Mouse (Mus musculus) liver, embryonic 12.5 days (tissue): Measurements from ENCODE around the gene Ercc2. TPM values are rescaled to one million over a fixed set of nuclear protein-coding genes. Genes with fewer than 3 reads are reported as not detected.
A peak's percentile ranks its signal among the peaks of the same experiment; 100 is the strongest.

ENCODE experiments used
- ATAC-seq: fragments of 200-750 bp; cut with Nextera tagmentation; 2 replicates; pipeline ENCODE4 v1.8.0; 2017; ENCODE audit warnings: moderate number of reproducible peaks, mild to moderate bottlenecking, moderate library complexity
- H3K27ac ChIP-seq: fragments of 300-500 bp; sonication (generic); 2 replicates; pipeline ENCODE4 v1.5.1; 2016; ENCODE audit warnings: mild to moderate bottlenecking
- H3K27me3 ChIP-seq: fragments of 300-500 bp; sonication (generic); replicated peaks from 2 replicates; pipeline ENCODE4 v1.6.1; 2016; ENCODE audit warnings: mild to moderate bottlenecking, moderate library complexity
- H3K36me3 ChIP-seq: fragments of 300-500 bp; sonication (generic); 2 replicates; pipeline ENCODE4 v1.6.1; 2016; ENCODE audit warnings: mild to moderate bottlenecking, moderate library complexity
- H3K4me1 ChIP-seq: fragments of 300-500 bp; sonication (generic); 2 replicates; pipeline ENCODE4 v1.6.1; 2016
- H3K4me2 ChIP-seq: fragments of 300-500 bp; sonication (generic); 2 replicates; pipeline ENCODE4 v1.6.1; 2016; ENCODE audit warnings: mild to moderate bottlenecking, moderate library complexity
- H3K4me3 ChIP-seq: fragments of 300-500 bp; sonication (generic); 2 replicates; pipeline ENCODE4 v1.5.1; 2016; ENCODE audit warnings: mild to moderate bottlenecking, moderate library complexity
- H3K9ac ChIP-seq: fragments of 300-500 bp; sonication (generic); 2 replicates; pipeline ENCODE4 v1.6.1; 2016; ENCODE audit warnings: mild to moderate bottlenecking, moderate library complexity
- H3K9me3 ChIP-seq: fragments of 300-500 bp; sonication (generic); replicated peaks from 2 replicates; pipeline ENCODE4 v1.6.1; 2016; ENCODE audit warnings: mild to moderate bottlenecking, moderate library complexity
- WGBS: fragments of 180-500 bp; shearing (Covaris S2); methylation state at CpG from one replicate; pipeline ENCODE4 v1.1.7; 2016; ENCODE audit not compliant: insufficient replicate concordance; 5-methylcytosine and 5-hydroxymethylcytosine counted together
- polyA plus RNA-seq: library from polyadenylated mRNA; unstranded; fragments of >200 nt; fragmentation: Nextera tagmentation; extraction: Ambion mirVana; gene quantifications from 2 replicates; pipeline ENCODE4 v1.2.1, GENCODE M21; 2016

Gene Ercc2
- polyA plus RNA-seq = 9.9 and 10.9 TPM in 2 replicates

DNA sequence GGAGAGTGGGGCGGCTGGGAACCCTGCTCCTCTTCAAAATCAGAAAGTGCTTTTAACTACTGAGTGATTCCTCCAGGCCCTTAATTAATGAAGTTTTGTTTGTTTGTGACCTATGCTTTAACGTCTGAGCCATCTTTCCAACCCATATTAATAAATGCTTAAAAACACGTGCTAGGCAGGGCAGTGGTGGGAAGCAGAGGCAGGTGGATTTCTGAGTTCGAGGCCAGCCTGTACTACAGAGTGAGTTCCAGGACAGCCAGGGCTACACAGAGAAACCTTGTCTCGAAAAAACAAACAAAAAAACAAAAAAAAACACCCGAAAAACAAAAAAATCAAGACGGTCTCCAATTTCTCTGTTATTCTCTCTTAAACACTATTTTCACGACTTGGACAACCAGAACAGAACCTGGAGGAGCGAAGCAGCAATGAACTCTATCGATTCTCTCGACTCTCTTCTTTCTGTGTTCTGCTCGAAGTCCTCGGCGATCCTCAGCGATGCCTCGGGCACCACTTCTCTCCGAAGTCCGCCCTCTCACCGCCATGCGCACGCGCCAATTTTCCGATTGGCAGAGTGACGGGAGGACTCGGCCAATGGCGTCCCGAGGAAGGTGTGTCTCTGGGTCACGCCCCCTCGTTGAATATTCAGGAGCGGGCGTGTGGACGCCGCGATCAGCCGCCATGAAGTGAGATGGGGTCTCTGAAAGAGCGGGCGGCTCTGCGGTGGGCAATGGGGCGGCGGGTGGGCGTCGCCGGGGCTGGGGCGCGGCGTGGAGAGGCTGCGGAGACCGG, at the start of gene Ercc2:
Gene Ercc2 (plus strand): TSS at position 634 of the 789 bp plus-strand sequence.
- ATAC-seq = peak; percentile 96
- H3K4me3 ChIP-seq = peak within 1 kb of the TSS; percentile 82
- H3K4me2 ChIP-seq = peak within 1 kb of the TSS; percentile 93
- peak within 1 kb of the TSS; percentile 57 for H3K27ac ChIP-seq
- H3K27me3 ChIP-seq = no peaks in the 10 kb centered on the region
- H3K9ac ChIP-seq = peak within 1 kb of the TSS; percentile 82
- WGBS = 6% methylated on average over 45 of the region's 48 CpGs
- peaks cover 22% of the 10 kb centered on the region for H3K4me1 ChIP-seq
- no peaks in the 10 kb centered on the region for H3K9me3 ChIP-seq
- peaks cover 30% of the 10 kb centered on the region for H3K36me3 ChIP-seq

GRCm38 (mm10) chr7:19332709-19333352, 49.0 kb upstream of the Ercc2 start:
- Histone ChIP-seq H3K27ac (peak overlapping the region; percentile 71), H3K27me3 (peaks cover 59% of the 10 kb centered on the region), H3K9ac (peak overlapping the region; percentile 65)

GRCm38 (mm10) chr7:19335583-19335982, 46.2 kb upstream of the Ercc2 start:
- 41% methylated on average over 3 of the region's 3 CpGs for WGBS
- Histone ChIP-seq H3K4me3 (no peak overlapping the region), H3K36me3 (no peaks in the 10 kb centered on the region), H3K4me1 (peaks cover 29% of the 10 kb centered on the region), H3K9me3 (no peaks in the 10 kb centered on the region), H3K9ac (no peak overlapping the region), H3K27ac (no peak overlapping the region), H3K27me3 (peaks cover 65% of the 10 kb centered on the region), H3K4me2 (no peak overlapping the region)
- no peak for ATAC-seq

More at GRCm38 (mm10) chr7:19332709-19333352, 49.0 kb upstream of the Ercc2 start:
- peak overlapping the region; percentile 60 for H3K4me3 ChIP-seq
- H3K9me3 ChIP-seq = no peaks in the 10 kb centered on the region
- H3K36me3 ChIP-seq = no peaks in the 10 kb centered on the region
- H3K4me2 ChIP-seq = peak overlapping the region; percentile 78
- peaks cover 33% of the 10 kb centered on the region for H3K4me1 ChIP-seq
- peak; percentile 63 for ATAC-seq
- WGBS = under 1% methylated on average over 52 of the region's 52 CpGs

GRCm38 (mm10) chr7:19337122-19337521, 44.7 kb upstream of the Ercc2 start:
- Histone ChIP-seq H3K27me3 (peaks cover 69% of the 10 kb centered on the region), H3K4me1 (peaks cover 37% of the 10 kb centered on the region), H3K36me3 (no peaks in the 10 kb centered on the region), H3K4me2 (no peak overlapping the region), H3K27ac (no peak overlapping the region), H3K9me3 (no peaks in the 10 kb centered on the region), H3K9ac (no peak overlapping the region), H3K4me3 (no peak overlapping the region)
- ATAC-seq = no peak
- WGBS = 49% methylated on average over 10 of the region's 10 CpGs

DNA sequence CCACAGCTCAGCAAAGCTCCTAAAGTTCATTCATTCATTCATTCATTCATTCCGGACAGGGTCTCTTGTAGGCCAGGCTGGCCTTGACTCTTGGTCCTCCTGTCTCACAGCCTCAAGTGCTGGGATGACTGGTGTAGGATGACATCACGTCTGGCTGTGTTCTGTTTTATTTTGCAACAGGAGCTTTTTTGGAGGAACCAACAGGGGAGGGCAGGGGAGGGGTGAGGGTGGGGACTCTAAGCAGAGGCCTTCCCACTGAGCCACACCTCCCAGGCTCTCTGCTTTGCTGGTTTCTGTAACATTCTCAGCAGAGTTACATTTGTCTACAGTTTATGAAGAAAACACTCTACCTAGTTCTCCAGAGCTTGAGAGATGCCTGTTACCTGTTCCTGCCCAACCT, 43.8 kb upstream of the Ercc2 start:
- no peak overlapping the region for H3K4me2 ChIP-seq
- ATAC-seq = no peak
- no peak overlapping the region for H3K4me3 ChIP-seq
- WGBS = 34% methylated on average over 2 of the region's 2 CpGs
- no peaks in the 10 kb centered on the region for H3K9me3 ChIP-seq
- H3K36me3 ChIP-seq = no peaks in the 10 kb centered on the region
- H3K4me1 ChIP-seq = peaks cover 37% of the 10 kb centered on the region
- no peak overlapping the region for H3K27ac ChIP-seq
- peaks cover 71% of the 10 kb centered on the region for H3K27me3 ChIP-seq
- no peak overlapping the region for H3K9ac ChIP-seq

DNA sequence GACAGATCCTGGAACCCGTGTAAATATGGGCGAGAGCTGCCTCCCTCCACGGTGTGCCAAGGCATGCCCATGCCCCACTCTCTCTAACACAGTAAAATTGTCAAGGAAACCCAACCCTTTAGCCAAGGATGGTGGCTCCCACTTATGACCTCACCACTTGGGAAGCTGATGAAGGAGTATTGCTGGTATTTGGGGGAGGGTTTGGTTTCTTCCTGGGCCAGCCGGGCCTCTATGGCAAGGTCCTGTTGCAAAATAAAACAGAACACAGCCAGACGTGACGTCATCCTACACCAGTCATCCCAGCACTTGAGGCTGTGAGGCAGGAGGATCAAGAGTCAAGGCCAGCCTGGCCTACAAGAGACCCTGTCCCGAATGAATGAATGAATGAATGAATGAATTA, 43.2 kb upstream of the Ercc2 start:
- Histone ChIP-seq H3K9me3 (no peaks in the 10 kb centered on the region), H3K4me2 (no peak overlapping the region), H3K27ac (no peak overlapping the region), H3K36me3 (no peaks in the 10 kb centered on the region), H3K4me3 (no peak overlapping the region), H3K9ac (no peak overlapping the region), H3K27me3 (peaks cover 76% of the 10 kb centered on the region), H3K4me1 (peaks cover 36% of the 10 kb centered on the region)
- ATAC-seq = no peak
- WGBS = 46% methylated on average over 7 of the region's 7 CpGs

GRCm38 (mm10) chr7:19341250-19341649, 40.6 kb upstream of the Ercc2 start:
- WGBS = 22% methylated on average over 10 of the region's 10 CpGs
- no peak for ATAC-seq
- no peak overlapping the region for H3K9ac ChIP-seq
- no peaks in the 10 kb centered on the region for H3K36me3 ChIP-seq
- H3K4me1 ChIP-seq = peaks cover 44% of the 10 kb centered on the region
- no peak overlapping the region for H3K4me2 ChIP-seq
- H3K27ac ChIP-seq = no peak overlapping the region
- no peak overlapping the region for H3K4me3 ChIP-seq
- H3K27me3 ChIP-seq = peaks cover 77% of the 10 kb centered on the region
- H3K9me3 ChIP-seq = no peaks in the 10 kb centered on the region

GRCm38 (mm10) chr7:19341761-19342409, 39.9 kb upstream of the Ercc2 start:
- under 1% methylated on average over 41 of the region's 41 CpGs for WGBS
- peak overlapping the region; percentile 63 for H3K4me2 ChIP-seq
- no peaks in the 10 kb centered on the region for H3K9me3 ChIP-seq
- peaks cover 44% of the 10 kb centered on the region for H3K4me1 ChIP-seq
- no peak overlapping the region for H3K27ac ChIP-seq
- peak overlapping the region; percentile 37 for H3K4me3 ChIP-seq
- H3K27me3 ChIP-seq = peaks cover 73% of the 10 kb centered on the region
- no peak for ATAC-seq
- peak overlapping the region; percentile 13 for H3K9ac ChIP-seq
- no peaks in the 10 kb centered on the region for H3K36me3 ChIP-seq

- Histone ChIP-seq H3K27ac (no peak overlapping the region), H3K9ac (peak overlapping the region; percentile 13; the same call in 1 of the 2 replicates), H3K27me3 (peaks cover 67% of the 10 kb centered on the region), H3K4me3 (peak overlapping the region; percentile 37), H3K4me2 (peak overlapping the region; percentile 63), H3K9me3 (no peaks in the 10 kb centered on the region), H3K4me1 (peaks cover 42% of the 10 kb centered on the region), H3K36me3 (no peaks in the 10 kb centered on the region)
- WGBS = under 1% methylated on average over 27 of the region's 27 CpGs
- ATAC-seq = no peak
These were observed 39.3 kb upstream of the Ercc2 start for GRCm38 (mm10) chr7:19342481-19343027.

DNA sequence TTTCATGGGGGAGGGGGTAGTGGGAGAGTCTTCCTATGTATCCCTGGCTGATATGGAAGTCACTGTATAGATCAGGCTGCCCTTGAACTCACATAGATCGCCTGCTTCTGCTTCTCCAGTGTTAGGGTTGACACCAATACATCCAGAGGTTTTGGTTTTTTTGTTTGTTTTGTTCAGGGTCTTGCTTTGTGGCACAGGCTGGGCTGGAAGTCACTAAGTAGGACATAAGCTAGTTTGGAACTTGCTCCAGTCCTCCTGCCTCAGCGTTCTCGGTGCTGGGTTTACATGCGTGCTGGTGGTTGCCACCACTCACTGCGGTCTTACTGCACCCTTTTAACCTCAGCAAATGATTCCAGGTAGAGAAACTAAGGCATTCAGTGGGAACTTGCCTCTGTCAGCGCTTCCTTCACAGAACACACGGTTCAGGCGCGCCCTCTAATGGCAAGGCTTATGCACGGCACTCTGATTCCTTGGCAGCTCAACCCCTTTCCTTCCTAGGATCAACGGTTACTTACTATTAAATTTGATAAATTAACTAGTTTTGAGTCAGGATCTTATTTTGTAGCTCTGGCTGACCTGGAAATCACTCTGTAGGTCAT, 38.5 kb upstream of the Ercc2 start:
- Histone ChIP-seq H3K27me3 (peaks cover 59% of the 10 kb centered on the region), H3K4me1 (peaks cover 42% of the 10 kb centered on the region), H3K27ac (no peak overlapping the region), H3K9me3 (no peaks in the 10 kb centered on the region), H3K4me2 (peak overlapping the region; percentile 63), H3K36me3 (peaks cover 2% of the 10 kb centered on the region; the same call in 1 of the 2 replicates), H3K4me3 (no peak overlapping the region; the same call in 1 of the 2 replicates), H3K9ac (no peak overlapping the region)
- WGBS = 1% methylated on average over 11 of the region's 11 CpGs
- ATAC-seq = no peak

DNA sequence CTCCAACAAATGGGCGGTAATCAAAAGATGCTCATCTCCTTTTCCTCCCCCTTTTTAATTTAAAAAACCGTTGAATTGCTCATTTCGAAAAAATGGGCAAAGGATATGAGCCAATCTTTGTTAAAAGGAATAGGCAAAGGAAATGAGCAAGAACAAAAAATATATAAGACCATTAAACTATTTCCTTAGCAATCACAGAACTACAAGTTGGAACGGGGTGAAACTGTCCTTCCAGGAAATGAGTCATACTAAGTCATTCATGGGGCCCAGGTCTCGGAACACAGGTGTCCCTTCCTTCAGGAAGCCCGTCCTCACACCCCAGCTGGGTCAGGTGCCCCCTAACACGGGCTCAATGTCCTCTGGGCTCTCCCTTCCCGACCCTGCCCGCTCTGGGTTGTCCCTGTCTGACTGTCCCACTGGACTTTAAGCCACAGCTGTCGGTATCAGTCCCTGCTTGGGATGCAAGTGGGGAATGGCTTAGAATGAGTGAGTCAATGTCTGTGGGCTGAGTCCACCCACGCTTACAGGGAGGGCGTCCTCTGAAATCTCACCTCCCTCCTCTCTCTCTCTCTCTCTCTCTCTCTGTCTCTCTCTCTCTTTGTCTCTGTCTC, 37.5 kb upstream of the Ercc2 start, which contains the start of gene Ercc1:
Gene Ercc1 (plus strand): TSS at position 542 of the 611 bp plus-strand sequence.
- ATAC-seq = no peak
- Histone ChIP-seq H3K36me3 (peaks cover 11% of the 10 kb centered on the region), H3K9me3 (no peaks in the 10 kb centered on the region), H3K9ac (peak within 1 kb of the TSS; percentile 69), H3K4me3 (peak within 1 kb of the TSS; percentile 67), H3K27ac (peak within 1 kb of the TSS; percentile 45; the same call in 1 of the 2 replicates), H3K27me3 (peaks cover 52% of the 10 kb centered on the region), H3K4me1 (peaks cover 43% of the 10 kb centered on the region), H3K4me2 (peak within 1 kb of the TSS; percentile 85)
- 16% methylated on average over 12 of the region's 12 CpGs for WGBS
